Mouse (Mus musculus) embryonic facial prominence, embryonic 13.5 days (tissue): ENCODE measurements around the gene Hnrnpab. TPM values are rescaled to one million over a fixed set of nuclear protein-coding genes. Genes with fewer than 3 reads are reported as not detected.

ENCODE experiments used
- ATAC-seq: fragments of 200-750 bp; cut with Nextera tagmentation; 2 replicates; pipeline ENCODE4 v1.8.0; 2017; ENCODE audit warnings: low read depth; ENCODE audit not compliant: insufficient number of reproducible peaks, insufficient read depth, low FRiP score, low TSS enrichment
- H3K27ac ChIP-seq: fragments of 300-500 bp; sonication (generic); 2 replicates; pipeline ENCODE4 v1.5.1; 2015; ENCODE audit warnings: moderate library complexity, mild to moderate bottlenecking, inconsistent platforms
- H3K27me3 ChIP-seq: fragments of 300-500 bp; sonication (generic); 2 replicates; pipeline ENCODE4 v1.6.1; 2015; ENCODE audit warnings: mild to moderate bottlenecking, inconsistent platforms
- H3K36me3 ChIP-seq: fragments of 300-500 bp; sonication (generic); 2 replicates; pipeline ENCODE4 v1.6.1; 2015; ENCODE audit warnings: mild to moderate bottlenecking, inconsistent platforms
- H3K4me1 ChIP-seq: fragments of 300-500 bp; sonication (generic); 2 replicates; pipeline ENCODE4 v1.6.1; 2015; ENCODE audit warnings: inconsistent platforms
- H3K4me2 ChIP-seq: fragments of 300-500 bp; sonication (generic); 2 replicates; pipeline ENCODE4 v1.6.1; 2015; ENCODE audit warnings: moderate library complexity, mild to moderate bottlenecking, inconsistent platforms
- H3K4me3 ChIP-seq: fragments of 300-500 bp; sonication (generic); 2 replicates; pipeline ENCODE4 v1.5.1; 2015; ENCODE audit warnings: mild to moderate bottlenecking, inconsistent platforms
- H3K9ac ChIP-seq: fragments of 300-500 bp; sonication (generic); 2 replicates; pipeline ENCODE4 v1.6.1; 2015; ENCODE audit warnings: mild to moderate bottlenecking, inconsistent platforms
- H3K9me3 ChIP-seq: fragments of 300-500 bp; sonication (generic); 2 replicates; pipeline ENCODE4 v1.6.1; 2016; ENCODE audit warnings: inconsistent platforms
- WGBS: fragments of 180-500 bp; shearing (Covaris S2); methylation state at CpG from one replicate; pipeline ENCODE4 v1.1.7; 2015; ENCODE audit warnings: mixed read lengths; 5-methylcytosine and 5-hydroxymethylcytosine counted together
- polyA plus RNA-seq: library from polyadenylated mRNA; unstranded; fragments of >200 nt; fragmentation: Nextera tagmentation; extraction: Ambion mirVana; gene quantifications from 2 replicates; pipeline ENCODE4 v1.2.1, GENCODE M21; 2015

Hnrnpab gene
- polyA plus RNA-seq, 1 experiment from 2014 or later, result 524 TPM

GRCm38 (mm10) chr11:51552091-51552490, 54.6 kb downstream of the Hnrnpab start:
- Histone ChIP-seq H3K9ac (no peak overlapping the region), H3K27me3 (no peaks in the 10 kb centered on the region), H3K4me2 (no peak overlapping the region), H3K9me3 (no peaks in the 10 kb centered on the region), H3K27ac (no peak overlapping the region), H3K4me1 (peaks cover 19% of the 10 kb centered on the region), H3K36me3 (no peaks in the 10 kb centered on the region), H3K4me3 (no peak overlapping the region)
- no peak for ATAC-seq
- 84% methylated on average over 3 of the region's 3 CpGs for WGBS

- Histone ChIP-seq H3K9ac (no peak overlapping the region), H3K36me3 (no peaks in the 10 kb centered on the region), H3K27ac (peak overlapping the region; percentile 68), H3K9me3 (no peaks in the 10 kb centered on the region), H3K4me2 (no peak overlapping the region), H3K4me1 (peaks cover 21% of the 10 kb centered on the region), H3K4me3 (no peak overlapping the region), H3K27me3 (no peaks in the 10 kb centered on the region)
- WGBS, result 53% methylated on average over 5 of the region's 5 CpGs
- ATAC-seq, result no peak
Observed at GRCm38 (mm10) chr11:51551253-51551652, 55.4 kb downstream of the Hnrnpab start.

Other genes with a start within 250 kb of the Hnrnpab start
- gene Phykpl, start 22.1 kb downstream of the Hnrnpab start, polyA plus RNA-seq, result 19.0 and 21.3 TPM in 2 replicates
- 135 and 151 TPM in 2 replicates for gene Nhp2, start 12.9 kb upstream of the Hnrnpab start, polyA plus RNA-seq
- 49.3 and 49.9 TPM in 2 replicates for gene Rmnd5b, start 29.0 kb upstream of the Hnrnpab start, polyA plus RNA-seq
- gene N4bp3, start 44.0 kb upstream of the Hnrnpab start, polyA plus RNA-seq, result 19.0 and 21.2 TPM in 2 replicates
- gene D930048N14Rik, start 44.1 kb upstream of the Hnrnpab start, polyA plus RNA-seq, result 2.6 and 3.4 TPM in 2 replicates
- gene 0610009B22Rik, start 82.0 kb upstream of the Hnrnpab start, polyA plus RNA-seq, result 87.7 and 102 TPM in 2 replicates
- 15.3 and 18.3 TPM in 2 replicates for gene Sec24a, start 156.8 kb upstream of the Hnrnpab start, polyA plus RNA-seq
- 89.3 and 96.5 TPM in 2 replicates for gene Sar1b, start 156.8 kb upstream of the Hnrnpab start, polyA plus RNA-seq